13 mouse cellular contexts compared by ENCODE assay signal in genomic region chr3:87959371-87959770, GRCm38 (mm10). TPM values are rescaled to one million over a fixed set of nuclear protein-coding genes. Genes with fewer than 3 reads are reported as not detected.
A peak's percentile ranks its signal among the peaks of the same experiment; 100 is the strongest.
DNase-seq lines count a peak whose midpoint lies in the region; ATAC-seq and TF ChIP-seq lines count a peak whose summit lies in the region.
"Had no signal": no experiment of that assay in that cellular context is flagged by ENCODE, and none has a peak within 500 bp of the region (broad histone marks: within the 10 kb centered on the region; RNA-seq: fewer than 3 reads in every experiment).

No protein-coding gene starts in this region.

- H3K9ac ChIP-seq in kidney, embryonic 14.5 days (ENCODE audit: low read depth, low read length): no peak overlapping the region
- H3K9ac ChIP-seq in embryonic facial prominence, embryonic 13.5 days: no peak overlapping the region
- H3K9ac ChIP-seq: liver, embryonic 13.5 days had no signal

- no peak overlapping the region for H3K4me2 ChIP-seq in kidney, embryonic 14.5 days (replicated peaks; ENCODE audit: low read depth, low read length)
- H3K4me2 ChIP-seq in embryonic facial prominence, embryonic 13.5 days: peak overlapping the region; percentile 69; the same call in 1 of the 2 replicates
- peak overlapping the region; percentile 88 for H3K4me2 ChIP-seq in myocyte (ENCODE audit: low read depth)

- no peak for DNase-seq in kidney, postnatal 4 days
- no peak for DNase-seq in embryonic facial prominence, embryonic 10.5 days (ENCODE audit: low spot score)
- no peak for DNase-seq in ovary, postnatal 14 days (ENCODE audit: low spot score)
- no peak for DNase-seq in left cerebral cortex, adult 11 months (ENCODE audit: low spot score)
- DNase-seq: cerebellum, adult 11 months; heart, postnatal 14 days; kidney, postnatal 36 days; liver, embryonic 13.5 days; right cerebral cortex, postnatal 25 days had no signal

- no peak for TF ChIP-seq POLR2A in myocyte (IDR thresholded peaks at IDR 0.05; ENCODE audit: insufficient read length, low read depth)

- no peak for ATAC-seq in kidney, embryonic 14.5 days (ENCODE audit: low FRiP score, low TSS enrichment)
- no peak for ATAC-seq in embryonic facial prominence, embryonic 13.5 days (ENCODE audit: insufficient number of reproducible peaks, insufficient read depth, low FRiP score, low TSS enrichment, low read depth)

- no peaks in the 10 kb centered on the region for H3K9me3 ChIP-seq in kidney, embryonic 14.5 days (ENCODE audit: control insufficient read depth, low read length)
- H3K9me3 ChIP-seq in embryonic facial prominence, embryonic 10.5 days: no peaks in the 10 kb centered on the region
- H3K9me3 ChIP-seq in embryonic facial prominence, embryonic 13.5 days: no peaks in the 10 kb centered on the region
- H3K9me3 ChIP-seq: liver, embryonic 13.5 days; stomach, embryonic 15.5 days had no signal

- H3K79me2 ChIP-seq in myocyte (ENCODE audit: control insufficient read depth, insufficient read depth): no peaks in the 10 kb centered on the region

- H3ac ChIP-seq in myocyte (ENCODE audit: control insufficient read depth, insufficient read length): no peak overlapping the region

- WGBS in kidney, embryonic 14.5 days: 68% methylated on average over 7 of the region's 7 CpGs
- WGBS in embryonic facial prominence, embryonic 10.5 days: 62% methylated on average over 7 of the region's 7 CpGs
- WGBS in embryonic facial prominence, embryonic 13.5 days: 75% methylated on average over 7 of the region's 7 CpGs

- H3K27ac ChIP-seq in kidney, embryonic 14.5 days (ENCODE audit: low read depth, low read length): peak overlapping the region; percentile 97; the same call in 1 of the 2 replicates
- H3K27ac ChIP-seq in embryonic facial prominence, embryonic 10.5 days (replicated peaks): peak overlapping the region; percentile 94
- peak overlapping the region; percentile 99 for H3K27ac ChIP-seq in embryonic facial prominence, embryonic 13.5 days
- H3K27ac ChIP-seq: liver, embryonic 13.5 days had no signal

- H3K27me3 ChIP-seq in kidney, embryonic 14.5 days (ENCODE audit: control insufficient read depth, insufficient read depth, low read length): no peaks in the 10 kb centered on the region
- peaks cover 5% of the 10 kb centered on the region; the same call in 1 of the 2 replicates for H3K27me3 ChIP-seq in embryonic facial prominence, embryonic 10.5 days (replicated peaks; ENCODE audit: low read depth, poor library complexity, severe bottlenecking)
- H3K27me3 ChIP-seq in embryonic facial prominence, embryonic 13.5 days: no peaks in the 10 kb centered on the region
- no peaks in the 10 kb centered on the region for H3K27me3 ChIP-seq in myocyte (ENCODE audit: control insufficient read depth, insufficient read depth, insufficient read length)
- H3K27me3 ChIP-seq: stomach, embryonic 15.5 days had no signal

- H3K36me3 ChIP-seq in kidney, embryonic 14.5 days (ENCODE audit: control insufficient read depth, insufficient read depth, low read length): no peaks in the 10 kb centered on the region
- H3K36me3 ChIP-seq in embryonic facial prominence, embryonic 10.5 days (replicated peaks): peaks cover 10% of the 10 kb centered on the region
- H3K36me3 ChIP-seq in embryonic facial prominence, embryonic 13.5 days: peaks cover 7% of the 10 kb centered on the region
- H3K36me3 ChIP-seq in myocyte (ENCODE audit: control insufficient read depth, insufficient read depth): no peaks in the 10 kb centered on the region
- H3K36me3 ChIP-seq: liver, embryonic 13.5 days; stomach, embryonic 15.5 days had no signal

- peaks cover 25% of the 10 kb centered on the region for H3K4me1 ChIP-seq in kidney, embryonic 14.5 days (ENCODE audit: control insufficient read depth, insufficient read depth, low read length)
- H3K4me1 ChIP-seq in embryonic facial prominence, embryonic 10.5 days: peaks cover 43% of the 10 kb centered on the region
- peaks cover 35% of the 10 kb centered on the region for H3K4me1 ChIP-seq in embryonic facial prominence, embryonic 13.5 days

- no peak overlapping the region for H3K4me3 ChIP-seq in kidney, embryonic 14.5 days (ENCODE audit: low read length)
- peak overlapping the region; percentile 61; the same call in 1 of the 2 replicates for H3K4me3 ChIP-seq in embryonic facial prominence, embryonic 10.5 days
- H3K4me3 ChIP-seq in embryonic facial prominence, embryonic 13.5 days: no peak overlapping the region
- no peak overlapping the region for H3K4me3 ChIP-seq in myocyte

TF ChIP-seq in myocyte, 11 proteins besides CTCF, POLR2A, EP300 and RAD21:
- no peak for TF ChIP-seq E2F4 (IDR thresholded peaks at IDR 0.05; ENCODE audit: insufficient read depth)
- TF ChIP-seq MYOG (IDR thresholded peaks at IDR 0.05; ENCODE audit: control insufficient read depth in 1 of 3, insufficient read depth in 1 of 3, insufficient read length in 2 of 3, low read depth in 2 of 3): peak in 1 of 3 experiments; percentile 60
- TF ChIP-seq MAX (IDR thresholded peaks at IDR 0.05; ENCODE audit: low read depth): no peak
- peak in 2 of 3 experiments; percentile 16 to 48 for TF ChIP-seq MYOD1 (IDR thresholded peaks at IDR 0.05; ENCODE audit: control insufficient read depth in 1 of 3, insufficient read length in 2 of 3, low read depth in 2 of 3)
- TF ChIP-seq TCF3 (IDR thresholded peaks at IDR 0.05; ENCODE audit: insufficient read length, low read depth): no peak
TF ChIP-seq in myocyte: peak in this region for 2.

RNA-seq across cellular contexts. Expression of gene Crabp2, which starts 10.9 kb away (rescaled TPM):
- 113 and 169 TPM in 2 replicates for polyA plus RNA-seq in kidney, embryonic 14.5 days (2014; fragmentation: Nextera tagmentation; extraction: Ambion mirVana)
- 686 and 800 TPM in 2 replicates for polyA plus RNA-seq in embryonic facial prominence, embryonic 10.5 days (2016; fragmentation: Nextera tagmentation; extraction: Ambion mirVana)
- polyA plus RNA-seq in embryonic facial prominence, embryonic 13.5 days (2015; fragmentation: Nextera tagmentation; extraction: Ambion mirVana): 345 and 370 TPM in 2 replicates
- 67.6 TPM for polyA plus RNA-seq in myocyte (2012; fragmentation: generic; extraction: Trizol)

RNA-seq across cellular contexts. Expression of gene Nes, which starts 11.5 kb away (rescaled TPM):
- 14.8 and 26.1 TPM in 2 replicates for polyA plus RNA-seq in kidney, embryonic 14.5 days (2014; fragmentation: Nextera tagmentation; extraction: Ambion mirVana)
- polyA plus RNA-seq in embryonic facial prominence, embryonic 10.5 days (2016; fragmentation: Nextera tagmentation; extraction: Ambion mirVana): 35.3 and 46.2 TPM in 2 replicates
- 13.8 and 17.7 TPM in 2 replicates for polyA plus RNA-seq in embryonic facial prominence, embryonic 13.5 days (2015; fragmentation: Nextera tagmentation; extraction: Ambion mirVana)
- 268 TPM for polyA plus RNA-seq in myocyte (2012; fragmentation: generic; extraction: Trizol)

RNA-seq across cellular contexts. Expression of gene Rrnad1, which starts 28.9 kb away (rescaled TPM):
- 19.3 and 21.6 TPM in 2 replicates for polyA plus RNA-seq in kidney, embryonic 14.5 days (2014; fragmentation: Nextera tagmentation; extraction: Ambion mirVana)
- 20.6 and 21.5 TPM in 2 replicates for polyA plus RNA-seq in embryonic facial prominence, embryonic 10.5 days (2016; fragmentation: Nextera tagmentation; extraction: Ambion mirVana)
- 21.1 and 25.2 TPM in 2 replicates for polyA plus RNA-seq in embryonic facial prominence, embryonic 13.5 days (2015; fragmentation: Nextera tagmentation; extraction: Ambion mirVana)
- 7.0 TPM for polyA plus RNA-seq in myocyte (2012; fragmentation: generic; extraction: Trizol)

RNA-seq across cellular contexts. Expression of gene Isg20l2, which starts 29.3 kb away (rescaled TPM):
- polyA plus RNA-seq in kidney, embryonic 14.5 days (2014; fragmentation: Nextera tagmentation; extraction: Ambion mirVana): 34.6 and 45.5 TPM in 2 replicates
- polyA plus RNA-seq in embryonic facial prominence, embryonic 10.5 days (2016; fragmentation: Nextera tagmentation; extraction: Ambion mirVana): 78.0 and 81.3 TPM in 2 replicates
- polyA plus RNA-seq in embryonic facial prominence, embryonic 13.5 days (2015; fragmentation: Nextera tagmentation; extraction: Ambion mirVana): 69.0 and 74.3 TPM in 2 replicates
- polyA plus RNA-seq in myocyte (2012; fragmentation: generic; extraction: Trizol): 19.4 TPM

RNA-seq across cellular contexts. Expression of gene Mrpl24, which starts 40.1 kb away (rescaled TPM):
- polyA plus RNA-seq in kidney, embryonic 14.5 days (2014; fragmentation: Nextera tagmentation; extraction: Ambion mirVana): 76.7 and 81.0 TPM in 2 replicates
- 78.4 and 79.3 TPM in 2 replicates for polyA plus RNA-seq in embryonic facial prominence, embryonic 10.5 days (2016; fragmentation: Nextera tagmentation; extraction: Ambion mirVana)
- polyA plus RNA-seq in embryonic facial prominence, embryonic 13.5 days (2015; fragmentation: Nextera tagmentation; extraction: Ambion mirVana): 80.1 and 84.0 TPM in 2 replicates
- polyA plus RNA-seq in myocyte (2012; fragmentation: generic; extraction: Trizol): 114 TPM
